Mouse (Mus musculus) E14TG2a.4 (cell line): ENCODE measurements around the gene Zmat3.

Experiments used
- H3K27me3 ChIP-seq: 2 replicates; pipeline ENCODE4 v1.6.1; 2014; ENCODE audit warnings: low read length, control low read depth; ENCODE audit not compliant: insufficient read depth
- H3K36me3 ChIP-seq: 2 replicates; pipeline ENCODE4 v1.6.1; 2014; ENCODE audit warnings: low read length, control low read depth; ENCODE audit not compliant: insufficient read depth
- H3K4me1 ChIP-seq: replicated peaks from 2 replicates; pipeline ENCODE4 v1.6.1; 2014; ENCODE audit warnings: low read depth, low read length, control low read depth
- H3K4me3 ChIP-seq: replicated peaks from 2 replicates; pipeline ENCODE4 v1.5.1; 2014; ENCODE audit warnings: mild to moderate bottlenecking, low read length
- H3K9me3 ChIP-seq: 2 replicates; pipeline ENCODE4 v1.6.1; 2014; ENCODE audit warnings: low read length, control low read depth
- CTCF ChIP-seq: conservative IDR thresholded peaks from 2 replicates; pipeline ENCODE4 v1.5.1; 2014; ENCODE audit warnings: low read length
- NANOG ChIP-seq: IDR thresholded peaks from 2 replicates; pipeline ENCODE4 v1.6.1; 2014; ENCODE audit warnings: borderline replicate concordance, low read length, mixed read lengths
- POU5F1 ChIP-seq: IDR thresholded peaks from 2 replicates; pipeline ENCODE4 v1.6.1; 2014; ENCODE audit warnings: low read length, borderline replicate concordance

The Zmat3 gene

DNA sequence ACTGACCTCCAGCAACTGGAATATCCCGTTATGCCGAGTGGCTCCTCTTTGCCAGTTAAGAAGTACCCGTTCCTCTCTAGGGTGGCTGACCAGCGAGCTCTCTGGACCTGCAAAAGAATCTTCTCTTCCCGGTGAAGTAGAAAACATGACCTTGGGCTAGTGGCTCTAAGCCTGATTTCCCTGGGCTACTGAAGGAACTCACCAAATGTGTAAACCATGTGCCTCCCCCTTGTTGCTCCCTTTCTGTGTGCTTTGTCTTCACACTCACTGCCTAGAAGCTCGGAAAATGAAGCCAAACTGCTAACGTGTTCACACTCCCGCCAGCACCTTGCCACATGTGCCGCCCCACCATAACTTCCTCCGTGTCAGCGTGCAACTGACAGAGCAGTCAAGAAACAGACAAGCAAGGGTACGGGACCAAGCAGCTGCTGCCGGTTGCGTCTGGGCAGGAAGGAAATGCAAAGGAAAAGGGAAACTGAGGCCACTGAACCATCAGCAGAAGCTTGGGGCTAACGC lies 47.9 kb downstream of the Zmat3 start:
- H3K27me3 ChIP-seq: peaks cover 13% of the 10 kb centered on the region
- H3K4me3 ChIP-seq: peak overlapping the region; percentile 45
- H3K4me1 ChIP-seq: peaks cover 4% of the 10 kb centered on the region; the same call in 1 of the 2 replicates
- no peak for TF ChIP-seq CTCF
- TF ChIP-seq NANOG: no peak
- TF ChIP-seq POU5F1: no peak
- H3K9me3 ChIP-seq: no peaks in the 10 kb centered on the region
- H3K36me3 ChIP-seq: no peaks in the 10 kb centered on the region

DNA sequence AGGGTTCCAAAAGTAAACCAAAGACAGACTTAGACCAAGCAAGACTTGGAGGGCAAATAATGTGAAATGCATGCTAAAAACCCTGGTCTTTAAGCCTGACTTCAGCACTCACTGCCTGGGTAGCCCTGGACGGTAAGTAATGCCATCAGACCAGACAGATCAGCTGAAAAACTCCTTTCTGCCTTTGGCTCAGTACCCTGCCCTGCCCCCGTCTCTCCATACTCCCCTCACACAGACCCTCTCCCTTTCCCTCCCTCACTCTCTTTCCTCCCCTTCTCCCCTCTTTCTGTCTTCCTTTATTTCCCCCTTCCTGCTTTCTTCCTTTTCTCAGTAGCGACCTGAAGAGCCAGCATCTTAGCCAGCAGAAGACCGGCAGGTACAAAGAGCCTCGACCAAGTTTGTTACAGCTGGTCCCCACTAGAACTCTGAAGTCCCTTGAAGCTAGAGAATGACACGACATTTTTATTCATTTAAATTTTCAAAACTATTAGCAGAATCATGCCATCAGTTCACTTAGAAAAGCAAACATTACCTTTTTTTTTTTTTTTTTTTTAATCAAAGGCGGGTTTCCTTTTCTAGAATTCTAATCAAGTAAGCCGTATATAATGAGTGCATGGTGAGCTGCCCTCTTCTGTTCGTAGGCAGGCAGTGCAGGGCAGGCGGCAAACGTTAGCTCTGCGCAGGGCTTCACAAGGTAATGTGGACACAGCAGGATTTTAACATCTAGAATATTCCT lies 48.5 kb downstream of the Zmat3 start:
- peaks cover 4% of the 10 kb centered on the region; the same call in 1 of the 2 replicates for H3K4me1 ChIP-seq
- H3K4me3 ChIP-seq: no peak overlapping the region
- H3K9me3 ChIP-seq: no peaks in the 10 kb centered on the region
- H3K36me3 ChIP-seq: no peaks in the 10 kb centered on the region
- peak; percentile 41 for TF ChIP-seq CTCF
- no peak for TF ChIP-seq NANOG
- TF ChIP-seq POU5F1: no peak
- peaks cover 13% of the 10 kb centered on the region for H3K27me3 ChIP-seq

DNA sequence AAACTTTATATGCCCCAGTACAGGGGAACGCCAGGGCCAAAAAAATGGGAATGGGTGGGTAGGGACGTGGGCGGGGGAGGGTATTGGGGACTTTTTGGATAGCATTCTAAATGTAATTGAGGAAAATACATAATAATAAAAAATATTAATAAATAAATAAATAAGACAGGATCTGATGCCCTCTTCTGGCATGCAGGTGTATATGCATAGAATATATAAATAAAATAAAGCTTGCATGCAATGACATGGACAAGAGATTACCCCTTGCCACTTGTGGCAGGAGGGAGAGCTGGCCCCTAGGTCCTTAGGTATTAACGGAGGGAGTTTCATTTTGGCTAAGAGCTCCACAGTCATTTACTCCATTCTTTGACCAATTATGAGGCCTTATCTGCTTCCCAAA lies 51.1 kb downstream of the Zmat3 start:
- TF ChIP-seq POU5F1 (no peak), NANOG (no peak), CTCF (no peak)
- Histone ChIP-seq H3K4me3 (no peak overlapping the region), H3K36me3 (no peaks in the 10 kb centered on the region), H3K9me3 (no peaks in the 10 kb centered on the region), H3K27me3 (peaks cover 13% of the 10 kb centered on the region), H3K4me1 (peaks cover 4% of the 10 kb centered on the region; the same call in 1 of the 2 replicates)

DNA sequence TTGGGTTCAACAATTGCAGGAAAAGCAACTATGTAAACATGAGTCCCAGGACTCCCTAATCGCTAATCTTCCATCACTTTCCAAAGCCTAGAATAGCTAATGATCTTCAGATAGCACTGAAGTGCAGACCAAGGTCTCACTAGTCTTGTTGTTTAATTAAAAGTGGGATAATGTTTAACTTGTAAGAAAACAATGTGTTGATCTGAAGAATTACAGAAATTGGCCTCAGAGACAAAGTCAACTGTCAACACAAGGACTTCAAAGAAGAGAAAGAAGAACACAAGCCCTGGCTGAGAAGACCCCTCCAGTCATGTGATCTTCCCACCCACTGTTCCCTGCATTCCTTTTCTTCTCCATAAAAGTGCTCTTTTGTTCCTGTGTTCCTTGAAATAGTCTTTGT lies 61.6 kb downstream of the Zmat3 start:
- H3K27me3 ChIP-seq: no peaks in the 10 kb centered on the region

DNA sequence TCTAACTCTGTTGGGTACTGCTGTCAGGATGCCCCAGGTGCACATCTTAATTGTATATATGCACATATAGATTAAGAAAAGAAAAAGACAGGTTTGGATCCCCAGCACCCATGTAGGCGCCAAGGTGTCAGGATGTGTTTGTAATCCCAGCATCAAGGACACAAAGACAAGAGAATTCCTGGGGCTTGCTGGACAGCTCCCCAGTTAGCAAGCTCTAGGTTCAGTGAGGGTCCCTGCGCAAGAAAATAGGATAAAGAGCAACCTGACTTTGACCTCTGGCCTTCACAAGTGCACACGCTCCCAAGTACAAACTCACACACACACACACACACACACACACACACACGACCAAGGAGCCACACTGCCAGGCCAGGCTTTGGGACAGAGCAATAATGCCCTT lies 73.8 kb downstream of the Zmat3 start:
- no peaks in the 10 kb centered on the region for H3K36me3 ChIP-seq
- H3K4me1 ChIP-seq: peaks cover 8% of the 10 kb centered on the region
- TF ChIP-seq NANOG: no peak
- TF ChIP-seq POU5F1: no peak
- no peaks in the 10 kb centered on the region for H3K9me3 ChIP-seq
- H3K27me3 ChIP-seq: no peaks in the 10 kb centered on the region
- no peak overlapping the region for H3K4me3 ChIP-seq

More for the DNA sequence above, 61.6 kb downstream of the Zmat3 start:
- Histone ChIP-seq H3K4me3 (no peak overlapping the region), H3K9me3 (no peaks in the 10 kb centered on the region), H3K4me1 (no peaks in the 10 kb centered on the region), H3K36me3 (no peaks in the 10 kb centered on the region)
- no peak for TF ChIP-seq POU5F1
